23 mouse cellular contexts compared by ENCODE assay signal in the genomic region with DNA sequence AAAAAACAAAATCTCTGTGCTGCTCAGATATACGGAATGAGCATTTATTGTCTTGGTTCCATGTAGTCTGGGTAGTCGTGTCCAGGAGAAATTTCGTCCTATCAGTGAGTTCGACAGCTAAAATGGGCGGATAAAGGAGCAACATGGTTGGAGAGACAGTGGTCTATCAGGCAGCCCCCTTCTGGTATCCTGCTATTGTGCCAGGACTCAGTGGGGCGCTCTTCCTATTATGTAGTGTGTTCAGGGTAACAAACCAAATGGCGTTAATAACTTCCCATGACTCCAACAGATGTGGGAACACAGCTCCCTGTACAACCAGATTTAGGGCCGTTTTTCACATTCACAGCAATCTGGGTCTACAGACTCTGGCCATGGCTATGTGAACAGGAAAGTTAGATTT.
"Had no signal": no experiment of that assay in that cellular context is flagged by ENCODE, and none has a peak within 500 bp of the region (broad histone marks: within the 10 kb centered on the region; RNA-seq: fewer than 3 reads in every experiment).

No protein-coding gene starts in this region.

- ATAC-seq: hindbrain, embryonic 16.5 days; intestine, embryonic 16.5 days; liver, embryonic 12.5 days had no signal

- H3K4me1 ChIP-seq: heart, embryonic 13.5 days; heart, embryonic 15.5 days; hindbrain, embryonic 12.5 days; liver, embryonic 12.5 days had no signal

- DNase-seq: gastrocnemius, postnatal 14 days; gastrocnemius, postnatal 36 days; heart, adult 18-20 months; heart, postnatal 14 days; heart, postnatal 36 days; kidney, adult 11 months; kidney, adult 2 months; kidney, adult 9 months; kidney, postnatal 14 days; kidney, postnatal 36 days; layer of hippocampus, adult 9-11 months; layer of hippocampus, postnatal 36 days had no signal

- H3K27me3 ChIP-seq: heart, embryonic 13.5 days; heart, embryonic 15.5 days; hindbrain, embryonic 12.5 days; liver, embryonic 12.5 days had no signal

- H3K4me3 ChIP-seq: heart, embryonic 13.5 days; heart, embryonic 15.5 days; hindbrain, embryonic 12.5 days; limb, embryonic 13.5 days; limb, embryonic 15.5 days; liver, embryonic 12.5 days had no signal

- H3K36me3 ChIP-seq: heart, embryonic 13.5 days; heart, embryonic 15.5 days; hindbrain, embryonic 12.5 days; limb, embryonic 13.5 days; limb, embryonic 15.5 days; liver, embryonic 12.5 days had no signal

- H3K9me3 ChIP-seq: heart, embryonic 13.5 days; heart, embryonic 15.5 days; hindbrain, embryonic 12.5 days; limb, embryonic 13.5 days; limb, embryonic 15.5 days; liver, embryonic 12.5 days had no signal

- H3K9ac ChIP-seq: heart, embryonic 13.5 days; heart, embryonic 15.5 days; hindbrain, embryonic 12.5 days; hindbrain, embryonic 14.5 days; limb, embryonic 13.5 days; limb, embryonic 15.5 days; liver, embryonic 12.5 days; liver, embryonic 14.5 days had no signal

- H3K4me2 ChIP-seq: heart, embryonic 11.5 days; heart, embryonic 13.5 days; heart, embryonic 15.5 days; hindbrain, embryonic 12.5 days; hindbrain, embryonic 14.5 days; limb, embryonic 15.5 days; liver, embryonic 12.5 days had no signal

- H3K27ac ChIP-seq: heart, embryonic 13.5 days; heart, embryonic 15.5 days; hindbrain, embryonic 12.5 days; hindbrain, embryonic 14.5 days; limb, embryonic 13.5 days; limb, embryonic 15.5 days; liver, embryonic 12.5 days; liver, embryonic 14.5 days had no signal
